Mouse (Mus musculus): Measurements from ENCODE around the gene Kifc3.
A peak's percentile ranks its signal among the peaks of the same experiment; 100 is the strongest.

DNA sequence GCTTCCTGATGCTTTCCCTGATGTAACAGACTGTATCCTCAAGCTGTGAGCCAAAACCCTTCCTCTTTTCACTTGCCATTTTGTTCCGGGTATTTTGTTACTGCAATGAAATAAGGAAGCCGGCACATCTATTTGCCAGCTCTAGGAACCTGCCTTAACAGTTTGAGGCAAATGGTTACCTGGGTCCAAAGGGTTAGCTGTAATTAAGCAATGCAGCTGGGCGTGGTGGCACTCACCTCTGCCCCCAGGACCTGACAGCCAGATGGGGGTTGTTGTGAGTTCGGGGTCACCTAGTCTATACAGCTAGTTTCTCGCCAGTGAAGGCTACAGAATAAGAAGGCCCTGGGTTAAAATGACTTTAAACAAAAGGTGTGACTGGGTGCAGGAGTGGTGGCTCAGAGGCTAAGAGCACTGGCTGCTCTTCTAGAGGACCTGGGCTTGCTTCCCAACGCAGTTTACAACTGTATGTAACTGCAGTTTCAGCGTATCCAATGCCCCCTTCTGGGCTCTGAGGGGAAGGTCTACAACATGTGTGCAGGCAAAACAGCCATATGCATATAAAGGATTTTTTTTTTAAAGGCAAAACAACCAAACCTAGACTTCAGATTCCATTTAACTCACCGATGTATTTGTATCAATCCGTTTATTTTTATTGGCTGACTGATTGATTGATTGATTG, 11.0 kb downstream of the Kifc3 start:
- 0 out of 4 replicates have a peak, but pooled peaks of 1 of the 2 experiments have one; percentile 4 for TF ChIP-seq CTCF (conservative IDR thresholded peaks at IDR 0.05 in 1 of 2, IDR thresholded peaks at IDR 0.05 in 1 of 2; ENCODE audit: low read depth in 2 of 2, low read length in 2 of 2)
- TF ChIP-seq MAFK (IDR thresholded peaks at IDR 0.05; ENCODE audit: insufficient replicate concordance, low read length), result no peak
- TF ChIP-seq GABPA (IDR thresholded peaks at IDR 0.05; ENCODE audit: insufficient replicate concordance, low read depth, low read length), result no peak
- TF ChIP-seq ETS1 (conservative IDR thresholded peaks at IDR 0.05; ENCODE audit: low read depth, low read length), result no peak
- no peak for TF ChIP-seq BHLHE40 (IDR thresholded peaks at IDR 0.05; ENCODE audit: low read depth, low read length)

Measured in CH12.LX (cell line).